Mouse (Mus musculus): ENCODE data around the gene Zfp382.
"Not testable (repeated sequence)": the region's sequence is repeated elsewhere in the genome, so short reads cannot be mapped to it uniquely, and the experiment has no call there.

Zfp382 gene
- long read RNA-seq, experiment 1 = 0 reads
- long read RNA-seq, experiment 2 = 0 reads

DNA sequence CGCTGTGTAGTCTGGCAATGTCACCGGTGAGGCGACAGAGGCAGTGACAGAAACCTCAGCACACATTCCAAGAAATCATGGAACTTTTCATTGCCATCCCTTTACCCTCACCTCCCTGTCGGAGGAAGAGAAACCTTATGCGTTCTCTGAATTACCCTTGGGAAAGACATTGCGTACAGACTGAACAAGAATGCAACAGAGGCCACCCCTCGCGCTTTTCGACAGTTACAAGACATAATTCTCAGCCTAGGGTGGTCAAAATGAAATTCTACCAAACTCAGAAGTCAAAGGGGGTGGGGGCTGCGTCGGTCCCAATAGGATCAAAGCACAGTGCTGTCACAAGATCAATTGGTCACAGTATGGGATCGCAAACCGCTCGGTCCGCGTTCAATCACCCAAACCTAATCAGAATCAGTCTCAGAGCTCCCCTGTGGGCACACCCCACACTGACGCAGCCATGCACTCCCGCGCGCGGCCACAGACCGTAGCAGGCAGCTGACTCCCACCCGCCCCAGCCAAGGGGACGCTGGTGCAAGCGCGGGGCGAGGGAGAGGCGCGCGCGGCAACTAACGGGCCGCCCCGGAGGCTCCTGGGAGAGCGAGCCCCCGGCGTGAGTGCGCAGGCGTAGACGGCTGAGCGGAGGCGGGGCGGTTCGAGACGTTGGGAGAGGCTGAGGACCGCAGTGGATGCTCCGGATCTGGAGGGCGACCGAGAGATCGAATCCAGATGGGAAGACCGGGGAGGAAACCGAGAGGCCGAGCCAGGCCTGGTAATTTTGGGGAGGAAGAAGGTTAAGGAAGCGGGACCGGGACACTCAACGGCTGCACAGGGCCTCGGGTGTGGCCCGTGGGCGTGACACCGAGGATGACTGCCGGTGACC is at the start of gene Zfp382:
Gene Zfp382 (plus strand): TSS at position 635 of the 880 bp plus-strand sequence.
- intact Hi-C loops (cut with DNase I) = no loop called here

- intact Hi-C loops (cut with DNase I) = no loop called here
Measured at GRCm38 (mm10) chr7:30072146-30073028, 49.4 kb upstream of the Zfp382 start, which contains the start of gene Zfp82. TSS of gene Zfp82 (minus strand) at chr7:30072900.

DNA sequence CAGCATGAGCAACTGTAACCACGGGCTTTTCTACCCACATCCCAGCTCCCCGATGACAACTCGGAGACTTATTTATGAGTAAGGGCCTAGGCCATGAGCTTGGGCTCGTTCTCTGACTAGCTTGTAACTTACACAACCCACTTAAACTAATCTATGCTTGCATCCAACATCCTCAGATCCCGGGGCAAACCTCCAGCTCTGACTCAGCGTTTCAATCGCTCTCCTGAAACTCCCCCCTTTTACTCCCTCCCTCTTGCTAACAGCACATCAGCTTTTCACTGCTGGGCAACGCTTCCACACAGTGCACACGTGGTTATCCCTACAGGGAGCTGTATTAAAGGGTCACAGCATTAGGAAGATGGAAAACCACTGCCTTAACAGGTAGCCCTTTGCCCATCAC is 35.2 kb upstream of the Zfp382 start:
- intact Hi-C loops (cut with DNase I) = no loop called here

DNA sequence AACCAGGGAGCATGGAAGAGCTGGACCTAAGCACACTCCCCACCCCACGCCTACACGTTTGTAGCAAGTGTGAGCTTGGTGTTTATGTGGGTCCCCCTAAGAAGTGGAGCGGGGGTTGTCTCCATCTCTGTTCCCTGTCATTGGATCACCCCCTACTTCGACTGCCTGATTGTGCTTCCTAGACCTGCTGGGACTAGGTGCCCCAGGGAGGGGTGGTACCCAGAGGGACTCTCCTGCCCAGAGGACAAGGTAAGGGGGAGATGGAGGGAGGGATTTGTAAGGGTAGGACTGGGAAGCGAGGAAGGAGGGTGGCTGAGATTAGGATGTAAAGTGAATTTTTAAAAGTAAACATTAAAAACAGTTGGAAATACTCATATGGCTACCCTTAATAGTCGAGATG is 32.3 kb upstream of the Zfp382 start:
- intact Hi-C loops (cut with DNase I) = no loop called here

GRCm38 (mm10) chr7:30090092-30090969 is 31.4 kb upstream of the Zfp382 start, which contains the start of the genes Gm26920 and Zfp566:
TSS of gene Gm26920 (minus strand) at chr7:30090410.
TSS of gene Zfp566 (minus strand) at chr7:30090527.
- intact Hi-C loops (cut with DNase I) = no loop called here

GRCm38 (mm10) chr7:30090970-30091585 is 30.7 kb upstream of the Zfp382 start:
- intact Hi-C loops (cut with DNase I) = no loop called here

DNA sequence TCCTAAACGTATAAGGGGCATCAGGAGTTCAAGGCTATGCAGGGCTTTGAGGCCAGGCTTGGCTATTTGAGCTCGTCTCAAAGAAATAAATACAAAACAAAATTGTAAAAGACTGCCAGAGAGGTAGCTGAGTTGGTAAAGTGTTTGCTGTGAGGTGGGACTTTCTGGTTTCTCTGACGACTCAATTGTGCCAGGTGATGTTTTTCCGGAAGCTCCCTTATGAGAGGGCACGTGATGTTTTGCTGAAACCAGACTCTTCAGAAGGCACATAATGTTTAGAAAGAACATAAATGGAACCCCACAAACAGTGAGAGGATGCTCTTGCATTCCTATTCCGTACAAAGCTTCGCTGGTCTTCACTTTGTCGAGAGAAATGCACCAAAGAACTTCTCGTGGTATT is 29.1 kb upstream of the Zfp382 start:
- intact Hi-C loops (cut with DNase I) = no loop called here

- intact Hi-C loops (cut with DNase I) = no loop called here
Measured at GRCm38 (mm10) chr7:30093918-30094415, 27.8 kb upstream of the Zfp382 start.

GRCm38 (mm10) chr7:30094646-30095429 is 26.9 kb upstream of the Zfp382 start, which contains the start of gene Zfp260:
TSS of gene Zfp260 (plus strand) at chr7:30094777.
- intact Hi-C loops (cut with DNase I) = loop anchor here (5.0 kb wide), 1 partner anchor 72 kb away; the partner anchor contains the start of gene Zfp146

DNA sequence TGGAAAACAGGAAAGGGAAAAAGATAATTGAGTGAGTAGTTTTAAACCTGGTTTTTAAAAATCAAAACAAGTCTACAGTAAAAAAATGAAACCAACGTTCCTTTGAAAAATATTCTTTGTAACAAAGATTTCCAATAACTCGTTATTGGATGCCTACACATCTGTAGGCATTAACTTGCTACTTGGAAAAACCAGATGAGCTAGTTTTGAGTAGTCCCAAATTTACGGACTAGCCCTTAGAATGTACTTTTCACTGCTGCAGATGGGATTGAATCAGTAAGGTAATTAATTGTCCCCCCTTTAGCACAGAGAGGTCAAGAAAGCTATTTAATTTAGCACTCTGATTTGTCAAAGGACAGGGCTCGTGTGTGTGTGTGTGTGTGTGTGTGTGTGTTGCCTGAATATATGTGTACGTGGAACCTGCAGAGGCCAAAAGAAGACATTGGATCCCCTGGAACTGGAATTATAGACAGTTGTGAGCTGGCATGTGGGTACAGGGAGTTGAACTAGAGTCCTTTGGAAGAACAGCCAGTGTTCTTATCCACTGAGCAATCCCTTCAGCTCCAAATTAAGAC is 26.1 kb upstream of the Zfp382 start:
- intact Hi-C loops (cut with DNase I) = loop anchor here (5.0 kb wide), 1 partner anchor 72 kb away; the partner anchor contains the start of gene Zfp146

DNA sequence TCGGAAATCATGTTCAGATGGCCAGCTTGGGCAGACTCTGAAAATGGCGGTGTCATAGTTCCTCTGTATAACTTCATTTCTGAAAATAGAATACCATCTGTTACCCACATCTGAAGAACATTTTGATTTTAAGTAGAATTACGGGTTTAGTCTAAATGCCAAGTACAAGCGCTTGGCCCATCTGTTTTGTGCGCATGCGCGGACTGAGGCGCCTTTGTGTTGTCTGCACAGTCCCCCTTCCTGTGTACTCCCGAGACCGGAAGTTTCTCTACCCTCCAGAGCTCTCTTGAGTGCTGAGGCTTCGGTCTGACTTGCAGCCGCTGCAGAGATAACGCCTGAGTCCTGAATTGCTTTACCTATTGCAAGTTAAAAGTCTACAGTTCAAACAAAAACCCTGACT is 22.4 kb upstream of the Zfp382 start:
- intact Hi-C loops (cut with DNase I) = loop anchor here (5.0 kb wide), 1 partner anchor 68 kb away; the partner anchor contains the start of gene Zfp146

DNA sequence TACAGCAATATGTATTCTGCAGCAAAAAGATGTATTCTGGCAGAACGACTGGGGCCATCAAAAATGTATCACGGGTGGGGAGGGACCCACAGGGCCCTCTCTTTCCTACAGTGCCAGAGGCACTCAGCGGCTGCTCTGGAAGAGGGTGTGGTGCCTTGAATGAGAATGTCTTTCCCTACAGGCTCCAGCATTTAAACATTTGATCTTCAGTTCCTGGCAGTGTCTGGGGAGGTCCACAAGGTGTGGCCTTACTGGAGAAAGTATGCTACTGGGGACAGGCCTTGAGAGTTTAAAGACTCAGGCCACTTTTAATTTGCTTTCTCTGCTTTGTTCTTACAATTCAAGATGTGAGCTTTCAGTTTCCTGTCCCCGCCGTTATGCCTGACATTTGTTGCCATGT is 5.7 kb upstream of the Zfp382 start:
- intact Hi-C loops (cut with DNase I) = no loop called here

DNA sequence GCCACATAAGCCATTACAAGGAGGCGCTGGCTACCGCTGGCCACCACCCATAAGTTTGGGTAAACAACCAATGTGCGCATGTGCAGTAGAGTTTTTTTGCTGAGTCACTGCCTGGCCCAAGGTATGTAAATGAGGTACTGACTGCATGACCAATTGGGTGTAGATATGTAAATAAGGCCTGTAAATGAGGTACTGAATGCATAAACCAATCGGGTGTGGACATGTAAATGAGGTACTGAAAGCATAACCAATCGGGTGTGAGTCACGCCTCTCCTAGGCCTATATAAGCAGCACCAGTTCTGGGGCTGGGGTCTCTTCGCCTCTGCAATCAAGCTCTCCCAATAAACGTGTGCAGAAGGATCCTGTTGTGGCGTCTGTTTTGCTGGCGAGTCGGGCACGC is 3.8 kb upstream of the Zfp382 start:
- intact Hi-C loops (cut with DNase I) = not testable (repeated sequence)

- intact Hi-C loops (cut with DNase I) = no loop called here
Measured at GRCm38 (mm10) chr7:30122188-30122530, 417 bp downstream of the Zfp382 start.

- intact Hi-C loops (cut with DNase I) = no loop called here
Measured at GRCm38 (mm10) chr7:30129900-30130299, 8.2 kb downstream of the Zfp382 start.

DNA sequence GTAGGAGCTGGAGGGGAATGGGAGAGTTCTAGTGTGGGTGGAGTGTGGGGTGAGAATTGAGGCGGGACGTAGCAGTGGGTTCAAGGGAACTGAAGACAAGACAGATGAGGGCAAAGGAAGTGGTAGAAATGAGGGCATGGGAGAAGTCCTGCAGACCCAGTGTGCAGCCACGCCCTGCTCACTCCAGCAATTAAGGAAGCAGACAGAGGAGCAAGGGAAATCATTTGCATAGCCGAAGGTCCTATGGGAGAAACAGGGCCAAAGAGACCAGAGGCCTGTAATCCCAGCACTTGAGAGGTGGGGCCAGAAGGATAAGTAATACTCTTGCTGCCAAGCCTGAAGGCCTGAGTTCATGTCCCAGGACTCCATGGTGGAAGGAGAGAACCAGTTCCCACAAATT is 10.7 kb downstream of the Zfp382 start:
- intact Hi-C loops (cut with DNase I) = no loop called here

GRCm38 (mm10) chr7:30136826-30137225 is 15.1 kb downstream of the Zfp382 start:
- intact Hi-C loops (cut with DNase I) = no loop called here

DNA sequence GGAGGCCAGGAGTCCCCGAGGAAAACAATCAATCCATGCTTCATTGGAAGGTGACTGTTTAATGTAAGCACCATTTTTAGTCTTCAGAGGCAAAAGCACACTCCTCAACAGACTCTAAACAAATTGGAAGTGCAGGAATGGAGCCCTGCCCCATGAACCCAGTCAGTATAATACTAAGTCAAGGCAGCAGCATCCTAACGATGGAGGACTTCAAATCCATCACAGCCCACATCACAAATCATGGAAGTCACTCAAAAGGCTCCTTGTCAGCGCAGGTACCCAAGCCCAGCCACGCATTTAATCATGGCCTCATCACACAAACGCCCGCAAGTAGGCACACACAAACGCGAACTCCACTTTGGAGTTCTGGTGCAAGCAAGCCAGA is 21.4 kb downstream of the Zfp382 start:
- intact Hi-C loops (cut with DNase I) = no loop called here

All from adrenal gland (tissue).